Mouse (Mus musculus) left cerebral cortex, adult 9 months (tissue): Measurements from ENCODE around the gene Tent5c.

Experiments
- DNase-seq, 2 experiments: peaks; one replicate each; pipeline ENCODE4 v3.0.0; 2022; ENCODE audit warnings: low spot score in 2 of 2

The Tent5c gene

DNA sequence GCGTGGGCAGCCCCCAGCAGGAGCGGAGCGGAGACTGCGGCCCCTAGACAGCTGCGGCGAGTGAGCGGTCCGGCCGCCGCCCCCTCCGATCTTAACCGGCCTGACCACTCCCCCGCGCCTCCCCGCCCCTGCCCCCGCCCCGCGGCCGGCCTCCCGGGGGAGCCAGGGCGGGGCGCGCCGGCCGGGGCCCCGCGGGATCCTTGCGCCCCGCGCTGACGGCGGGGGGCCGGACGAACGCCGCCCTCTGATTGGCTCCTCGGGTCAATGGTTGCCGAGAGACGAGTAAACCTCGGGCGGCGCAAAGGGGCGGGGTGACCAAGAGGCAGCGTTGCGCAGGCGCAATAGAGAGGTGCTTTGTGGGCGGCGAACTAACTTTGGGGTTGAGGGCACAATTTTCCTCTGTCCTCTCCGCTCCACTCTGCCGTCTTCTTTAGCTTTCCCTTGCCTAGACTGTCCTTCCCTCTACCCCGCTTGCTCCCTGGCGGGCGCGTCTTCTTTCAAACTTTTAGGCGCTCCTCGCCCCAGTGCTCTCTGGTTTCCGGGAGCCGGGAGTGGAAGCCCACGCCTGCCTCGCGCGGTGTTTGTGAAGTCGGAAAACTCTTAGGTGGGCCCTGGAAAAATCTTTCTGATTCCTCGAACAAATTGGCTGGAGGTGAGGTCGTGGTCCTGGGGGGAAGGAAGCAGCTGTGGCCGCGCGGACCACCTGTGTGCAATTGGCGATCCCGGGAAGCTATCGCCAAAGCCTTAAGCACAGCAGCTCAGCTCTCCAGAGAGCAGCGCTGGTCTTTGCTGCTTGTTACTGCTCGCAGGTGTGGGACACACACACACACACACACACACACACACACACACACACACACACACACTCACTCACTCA is at the start of gene Tent5c:
Gene Tent5c (minus strand): TSS at position 192 of the 877 bp plus-strand sequence.
- DNase-seq: peak; percentile 53 to 91

DNA sequence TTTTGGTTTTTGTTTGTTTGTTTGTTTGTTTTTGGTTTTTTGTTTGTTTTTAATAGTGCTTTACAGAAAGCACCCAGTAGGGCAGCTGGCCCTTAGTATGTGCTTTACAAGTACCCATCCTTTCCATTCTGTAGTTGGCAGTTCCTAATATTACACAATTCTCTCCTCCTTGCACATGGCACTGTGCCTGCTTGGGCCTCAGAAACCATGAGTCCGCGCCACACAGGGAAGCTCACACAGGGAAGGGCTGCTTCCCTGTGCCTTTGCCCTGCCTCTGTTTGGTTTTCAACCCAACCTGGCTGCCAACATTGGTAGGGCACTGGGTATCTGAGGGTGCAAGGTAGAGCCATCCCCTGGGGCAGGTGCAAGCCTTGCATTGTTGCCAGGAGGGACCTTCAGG is 47.6 kb upstream of the Tent5c start:
- no peak for DNase-seq

DNA sequence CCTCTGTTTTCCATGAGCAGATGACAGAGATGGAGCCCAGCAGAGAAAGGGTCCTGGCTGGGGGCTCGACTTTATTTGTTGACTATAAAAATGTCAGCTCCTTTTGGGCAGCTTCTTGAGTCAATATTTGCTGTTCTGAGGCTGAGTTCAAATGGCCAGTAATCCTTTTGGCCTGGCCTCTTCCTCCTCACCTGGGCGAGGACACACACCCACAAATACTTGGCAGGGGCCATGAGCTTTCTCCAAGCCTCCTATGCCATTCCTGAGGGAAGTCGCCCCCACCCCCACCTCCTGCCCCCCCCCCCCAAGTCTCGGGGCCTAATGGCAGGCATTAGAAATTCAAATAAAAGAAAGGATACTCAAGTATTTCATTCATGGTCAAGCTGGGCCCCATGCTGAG is 46.8 kb upstream of the Tent5c start:
- DNase-seq: no peak

DNA sequence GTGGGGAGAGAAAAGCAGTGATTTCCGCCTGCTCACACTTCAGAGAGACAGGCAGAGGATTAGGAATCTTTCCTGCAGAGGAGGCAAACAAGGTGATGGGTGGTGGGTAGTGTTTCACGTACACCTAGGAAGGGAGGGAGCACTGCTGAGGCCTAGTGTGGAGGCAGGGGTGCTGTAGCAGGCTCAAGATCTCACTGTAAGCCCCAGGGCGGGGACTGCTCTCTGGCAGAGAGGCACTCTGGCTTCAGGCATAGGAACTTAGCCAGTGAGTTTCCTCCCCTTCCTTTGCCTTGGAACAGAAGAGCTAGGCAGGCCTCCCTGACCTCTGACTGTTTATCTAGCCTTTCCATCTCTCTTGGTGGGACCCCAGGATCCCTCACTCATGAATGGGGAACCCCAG is 46.2 kb upstream of the Tent5c start:
- no peak for DNase-seq

DNA sequence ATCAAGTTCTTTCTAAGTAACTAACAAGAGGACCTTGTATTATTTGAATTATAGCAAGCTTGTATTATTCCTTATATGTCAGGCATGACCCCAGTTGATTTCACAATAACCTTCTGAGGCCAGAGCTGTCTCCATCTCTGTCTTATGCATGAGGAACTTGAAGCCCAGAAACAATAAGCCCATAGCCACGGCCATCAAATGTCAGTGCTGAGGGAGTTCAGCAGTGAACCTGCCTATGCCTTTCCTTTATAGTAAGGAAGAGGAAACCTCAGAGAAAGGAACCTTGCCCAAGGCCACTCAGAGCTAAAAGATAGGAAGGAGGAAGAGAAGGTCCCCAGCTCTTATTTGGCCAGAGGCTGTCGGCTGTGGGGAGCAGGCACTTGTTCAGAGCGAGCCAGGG is 45.3 kb upstream of the Tent5c start:
- DNase-seq: no peak

DNA sequence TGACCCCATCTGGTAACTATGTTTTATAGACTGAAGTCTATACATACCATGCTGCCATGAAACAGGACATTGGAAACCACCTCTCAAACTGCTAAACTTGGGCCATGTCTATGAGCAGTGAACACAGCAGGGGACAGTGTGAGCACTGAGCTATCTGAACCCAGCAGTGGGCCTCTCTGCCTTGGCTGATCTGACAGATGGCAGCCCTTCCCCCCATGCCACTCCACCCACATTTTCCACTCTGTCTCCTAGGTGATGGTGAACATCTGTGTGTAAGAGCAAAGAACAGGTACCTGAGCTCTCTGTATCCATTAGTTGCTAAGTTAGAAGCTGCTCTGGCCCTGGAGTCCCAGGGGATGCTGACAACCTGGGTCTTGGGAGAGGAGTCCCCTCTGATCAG is 44.3 kb upstream of the Tent5c start:
- no peak for DNase-seq

DNA sequence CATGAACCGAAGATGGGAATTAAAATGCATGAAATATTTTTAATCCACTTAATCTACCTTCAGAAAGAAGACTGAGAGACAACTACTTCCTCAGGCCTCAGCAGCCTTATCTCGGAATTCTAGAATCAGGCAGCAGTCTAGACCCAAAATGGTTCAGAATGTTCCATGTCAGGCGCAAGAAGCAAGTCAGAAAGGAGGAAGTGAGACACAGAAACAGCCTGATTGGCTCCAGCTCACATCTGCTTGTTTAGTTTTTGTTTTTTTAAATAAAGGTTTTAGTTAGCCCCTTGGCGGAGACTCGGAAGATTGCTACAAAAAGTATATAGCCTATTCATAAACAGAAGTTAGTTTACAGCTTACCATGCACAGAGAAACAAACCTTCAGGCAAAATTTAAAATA is 41.8 kb upstream of the Tent5c start:
- no peak for DNase-seq

DNA sequence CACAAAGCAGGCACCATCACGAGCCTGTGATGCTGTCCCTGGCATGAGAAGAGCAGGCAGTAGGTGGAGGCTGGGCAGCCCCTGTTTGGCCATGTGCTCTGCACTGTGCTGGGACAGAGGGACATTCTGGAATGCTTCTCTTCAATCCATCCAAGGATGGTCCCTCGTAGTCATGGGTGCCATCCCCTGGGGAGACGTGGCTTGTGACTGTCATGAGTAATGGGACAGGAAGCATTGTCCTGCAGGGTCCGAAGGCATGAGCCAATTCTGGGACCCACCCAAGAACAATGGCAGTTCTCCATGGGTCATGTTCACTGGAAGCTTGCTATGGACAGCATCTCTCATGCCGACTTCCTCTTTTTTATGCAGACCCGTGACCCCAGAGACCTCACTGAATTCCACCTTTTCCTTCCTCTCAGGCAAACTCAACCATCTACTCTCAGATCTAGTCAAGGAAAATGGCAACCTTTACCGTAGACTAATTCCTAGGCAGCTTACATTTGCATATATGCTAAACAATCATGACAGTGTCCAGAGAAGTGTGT is 41.2 kb upstream of the Tent5c start:
- DNase-seq: no peak

DNA sequence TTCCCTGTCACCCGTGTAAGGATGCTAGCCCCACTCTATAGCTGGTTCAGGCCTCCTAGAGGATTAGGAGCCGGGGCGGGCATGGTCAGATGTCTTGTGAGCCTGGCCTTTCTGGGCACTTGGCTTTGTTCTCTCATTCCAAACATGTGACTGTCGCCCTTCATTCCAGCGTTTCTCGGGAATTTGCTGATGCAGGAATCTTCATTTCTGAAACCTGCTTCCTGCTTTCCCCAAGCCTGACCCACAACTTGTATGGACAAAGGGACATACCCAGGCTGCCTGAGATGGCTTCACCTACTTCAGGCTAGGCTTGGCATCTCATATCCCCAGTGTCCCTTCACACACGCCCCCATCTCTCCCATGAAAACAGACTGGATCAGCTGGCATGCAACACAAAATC is 33.5 kb upstream of the Tent5c start:
- no peak for DNase-seq

DNA sequence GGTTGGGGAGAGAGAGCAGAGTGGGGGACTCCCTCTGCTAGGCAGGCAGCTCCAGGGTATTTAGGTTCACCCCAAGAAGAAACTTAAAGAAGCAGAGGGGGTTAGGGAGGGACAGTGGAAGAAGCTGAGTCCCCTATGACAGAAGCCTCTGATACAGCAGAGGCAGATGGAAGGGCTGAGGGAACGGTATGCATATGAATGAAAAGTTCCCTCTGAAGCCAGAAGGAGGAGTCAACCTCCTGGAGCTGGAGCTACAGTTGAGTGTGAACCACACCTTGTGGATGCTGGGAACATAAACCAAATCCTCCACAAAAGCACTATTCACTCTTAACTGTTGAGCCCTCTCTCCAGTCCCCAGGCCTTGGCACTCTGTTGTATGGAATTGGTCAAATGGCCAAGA is 32.5 kb upstream of the Tent5c start:
- DNase-seq: no peak

DNA sequence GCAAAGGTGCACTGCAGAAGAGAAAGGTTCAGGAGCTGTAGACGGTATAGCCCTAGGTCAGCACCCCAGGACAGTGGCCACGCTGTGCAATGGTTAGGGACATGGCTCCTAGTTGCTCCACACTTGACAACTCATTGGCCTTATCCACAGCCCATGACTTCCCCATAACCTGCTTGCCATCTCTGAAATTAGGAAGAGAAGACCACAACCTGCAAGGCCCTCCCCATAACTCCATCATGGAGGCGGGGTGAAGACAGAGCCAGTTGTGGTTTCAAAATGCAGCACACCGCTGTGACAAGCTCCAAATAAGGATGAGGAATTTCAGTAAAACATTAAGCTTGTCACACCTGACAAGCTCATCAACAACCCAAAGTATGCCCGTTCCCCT is 26.6 kb upstream of the Tent5c start:
- DNase-seq: no peak

DNA sequence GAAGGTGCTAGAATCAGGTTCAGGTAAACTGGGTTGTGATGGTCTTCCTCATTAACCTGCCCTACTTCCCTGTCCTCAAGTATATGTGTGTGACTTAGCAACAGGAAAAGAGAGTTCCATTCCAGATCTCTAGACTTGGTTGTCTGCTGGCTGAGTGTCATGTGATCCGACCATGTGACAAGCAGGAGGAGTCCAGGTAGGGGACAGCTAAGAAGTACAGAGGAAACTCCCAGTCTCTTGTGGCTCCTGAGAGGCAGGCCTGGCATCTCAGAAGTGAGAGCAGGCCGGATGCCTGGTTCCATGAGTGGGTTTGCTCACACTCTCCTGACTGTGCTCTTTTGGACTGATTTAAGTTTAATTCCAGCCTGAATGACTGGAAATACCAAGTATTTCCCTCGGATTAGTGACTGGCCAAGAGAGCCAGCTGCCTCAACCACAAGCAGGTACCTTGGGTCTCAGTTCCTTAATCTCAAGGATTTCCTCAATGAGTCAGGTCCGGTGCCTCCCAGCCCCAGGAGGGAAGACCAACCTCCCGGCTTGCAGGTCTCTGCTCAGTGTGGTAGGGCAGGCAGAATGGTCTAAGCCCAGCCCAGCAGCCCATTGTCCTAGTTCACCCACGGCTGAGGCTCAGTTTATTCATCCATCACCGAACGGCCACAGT is 26.1 kb upstream of the Tent5c start:
- DNase-seq: no peak

DNA sequence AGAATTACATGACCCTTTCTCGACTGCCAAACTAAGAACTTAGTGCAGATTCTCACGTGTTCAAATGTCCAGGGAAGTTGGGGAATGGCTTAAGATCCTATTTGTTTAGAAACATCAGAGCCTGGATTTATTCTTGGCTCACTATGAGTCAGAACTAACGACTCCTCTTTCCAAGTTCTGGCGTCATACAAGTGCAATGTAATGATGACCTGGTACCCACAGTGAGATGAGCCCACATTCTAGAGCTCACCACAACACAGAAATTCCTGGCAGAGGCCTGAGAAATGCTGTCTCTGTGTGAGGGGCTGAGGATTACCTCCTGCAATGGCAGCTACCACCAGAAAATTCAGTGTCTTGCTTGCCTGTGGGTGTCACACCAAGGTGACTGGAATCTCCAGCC is 18.1 kb upstream of the Tent5c start:
- no peak for DNase-seq

DNA sequence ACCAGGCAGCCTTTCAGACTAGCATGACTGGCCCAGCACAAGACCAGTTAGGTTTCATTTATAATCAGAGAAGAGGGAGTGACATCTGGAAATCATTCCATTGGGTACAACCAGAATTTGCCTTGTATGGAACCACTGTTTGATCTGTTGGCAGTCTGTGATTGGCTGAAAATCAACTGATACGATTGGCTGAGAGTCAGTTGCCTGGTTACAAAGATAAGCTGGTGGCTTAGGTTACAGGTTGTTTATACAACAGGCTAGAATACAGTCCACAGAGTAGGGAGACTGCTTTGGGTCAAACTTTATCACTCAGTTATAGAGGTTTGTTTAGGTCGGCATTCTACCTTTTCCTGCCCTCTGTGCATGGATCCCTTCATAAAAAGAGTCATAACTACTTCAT is 17.6 kb upstream of the Tent5c start:
- DNase-seq: no peak

DNA sequence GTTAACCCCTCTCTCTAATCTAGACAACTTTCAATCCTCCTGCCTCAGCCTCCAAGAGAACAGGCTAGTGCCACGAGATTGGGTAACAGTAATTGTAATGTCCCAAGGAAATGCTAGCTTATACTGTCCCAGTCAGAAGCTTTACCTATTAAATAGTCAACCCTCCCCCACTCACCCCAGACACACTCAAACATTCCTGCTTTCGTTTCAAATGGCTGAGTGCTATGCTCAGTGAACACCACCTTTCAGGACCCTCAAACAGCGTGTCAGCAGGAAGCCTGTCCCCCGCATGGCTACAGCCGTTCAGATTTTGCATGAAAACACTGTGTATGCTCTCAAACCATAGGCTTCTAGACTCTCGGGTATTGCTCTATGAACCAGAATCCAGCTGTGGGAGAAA is 14.8 kb upstream of the Tent5c start:
- DNase-seq: no peak

DNA sequence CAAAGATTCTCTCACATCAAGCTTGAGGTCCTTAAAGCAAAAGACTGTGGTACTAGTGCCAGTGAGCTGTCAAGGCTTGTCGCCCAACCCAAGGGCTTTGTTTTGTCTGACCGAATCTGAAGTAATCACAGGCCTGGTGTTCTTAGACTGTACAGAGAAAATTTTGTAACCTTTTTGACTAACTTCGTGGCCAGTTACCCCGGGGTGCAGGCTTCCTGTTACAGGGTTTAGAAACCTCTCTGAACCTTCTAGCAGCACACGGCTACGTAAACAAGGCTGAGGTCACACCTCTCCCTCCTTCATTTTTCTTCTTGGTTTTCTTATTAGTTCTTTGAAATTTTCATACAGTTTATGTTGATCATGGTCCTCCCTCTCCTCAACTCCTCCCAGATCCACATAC is 13.4 kb upstream of the Tent5c start:
- no peak for DNase-seq

DNA sequence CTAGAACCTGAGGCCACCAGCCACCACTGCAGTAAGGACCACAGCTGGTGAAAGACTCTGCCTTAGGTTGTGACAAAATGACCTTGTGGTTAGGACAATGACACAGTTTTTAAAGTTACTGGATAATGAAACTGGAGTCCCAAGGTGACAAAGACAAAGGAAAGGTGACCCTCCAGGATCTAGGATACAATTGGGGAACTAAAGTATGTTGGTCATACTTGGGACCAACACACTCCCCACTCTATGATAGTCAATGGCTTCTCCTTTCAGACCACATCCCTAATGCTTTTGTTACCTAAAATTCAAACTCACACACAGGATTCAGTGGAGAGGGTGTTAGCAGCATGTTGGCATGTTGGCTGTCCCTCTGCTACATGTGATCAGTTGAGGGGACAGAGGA is 12.8 kb upstream of the Tent5c start:
- DNase-seq: no peak

DNA sequence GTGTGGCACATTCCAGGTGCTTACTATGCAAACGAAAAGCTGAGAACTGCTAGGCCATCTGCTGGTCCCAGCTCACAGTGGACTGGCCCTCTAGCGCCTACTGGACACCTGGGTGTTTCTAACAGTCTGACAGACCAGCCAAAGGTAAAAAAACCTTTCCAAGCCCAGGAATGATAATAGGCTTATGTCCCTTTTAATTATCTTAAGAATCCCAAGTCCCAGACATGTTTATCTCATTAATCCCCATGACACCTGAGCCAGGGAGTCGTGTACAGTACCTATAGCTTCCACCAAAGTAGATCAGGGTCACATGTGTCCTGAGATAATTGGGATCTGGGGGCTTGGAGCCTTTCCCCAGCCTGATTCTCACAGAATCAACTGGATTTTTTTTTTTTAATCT is 7.0 kb upstream of the Tent5c start:
- no peak for DNase-seq

DNA sequence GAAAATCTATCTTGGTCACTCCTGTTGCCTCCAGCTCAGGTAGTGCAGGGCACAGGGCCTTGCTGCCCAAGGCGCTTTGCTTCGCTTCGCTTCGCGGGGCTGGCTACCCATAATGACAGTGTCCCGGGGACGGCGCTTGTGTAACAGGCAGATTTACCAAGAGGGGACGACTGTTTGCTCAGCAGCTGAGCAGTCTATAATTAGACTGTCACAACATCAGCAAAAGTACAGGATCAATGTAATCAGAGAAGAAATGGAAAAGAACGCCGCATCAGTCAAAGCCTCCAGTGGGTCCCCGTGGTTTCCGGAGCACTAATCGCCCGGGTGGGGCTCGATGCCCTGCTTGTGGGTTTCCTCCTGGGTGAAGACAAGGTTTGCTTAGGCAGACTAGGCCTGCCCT is 6.3 kb upstream of the Tent5c start:
- DNase-seq: no peak

DNA sequence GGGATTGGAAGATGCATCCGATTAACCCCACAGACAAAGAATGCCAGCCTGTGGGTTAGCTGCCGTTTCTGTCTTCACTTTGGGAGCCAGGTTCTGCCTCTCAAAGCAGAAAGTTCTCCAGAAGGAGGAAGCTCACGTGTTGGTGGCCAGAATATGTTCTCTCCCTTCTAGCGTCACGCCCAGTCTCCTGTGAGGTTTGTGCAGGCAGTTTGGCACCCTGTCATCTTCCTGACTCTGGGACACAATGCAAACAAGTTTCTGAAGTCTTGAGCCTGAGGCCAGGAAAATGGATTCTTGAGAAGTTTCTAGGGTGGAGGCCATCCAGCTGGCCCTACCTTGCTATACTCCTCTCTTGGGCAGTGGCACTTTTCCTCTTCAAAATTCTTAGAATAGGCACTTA is 5.8 kb upstream of the Tent5c start:
- no peak for DNase-seq

DNA sequence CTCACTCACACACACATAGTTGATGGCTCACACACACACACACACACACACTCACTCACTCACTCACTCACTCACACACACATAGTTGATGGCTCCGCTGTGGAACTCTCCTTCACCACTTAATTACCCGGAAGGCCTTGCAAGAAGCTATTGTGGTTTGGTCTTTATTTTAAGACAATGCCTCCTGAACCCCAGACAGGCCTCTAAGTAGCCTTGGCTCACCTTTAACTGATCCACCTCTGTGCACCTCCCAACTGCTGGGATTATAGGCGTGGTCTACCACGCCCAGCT is 831 bp upstream of the Tent5c start:
- no peak for DNase-seq

DNA sequence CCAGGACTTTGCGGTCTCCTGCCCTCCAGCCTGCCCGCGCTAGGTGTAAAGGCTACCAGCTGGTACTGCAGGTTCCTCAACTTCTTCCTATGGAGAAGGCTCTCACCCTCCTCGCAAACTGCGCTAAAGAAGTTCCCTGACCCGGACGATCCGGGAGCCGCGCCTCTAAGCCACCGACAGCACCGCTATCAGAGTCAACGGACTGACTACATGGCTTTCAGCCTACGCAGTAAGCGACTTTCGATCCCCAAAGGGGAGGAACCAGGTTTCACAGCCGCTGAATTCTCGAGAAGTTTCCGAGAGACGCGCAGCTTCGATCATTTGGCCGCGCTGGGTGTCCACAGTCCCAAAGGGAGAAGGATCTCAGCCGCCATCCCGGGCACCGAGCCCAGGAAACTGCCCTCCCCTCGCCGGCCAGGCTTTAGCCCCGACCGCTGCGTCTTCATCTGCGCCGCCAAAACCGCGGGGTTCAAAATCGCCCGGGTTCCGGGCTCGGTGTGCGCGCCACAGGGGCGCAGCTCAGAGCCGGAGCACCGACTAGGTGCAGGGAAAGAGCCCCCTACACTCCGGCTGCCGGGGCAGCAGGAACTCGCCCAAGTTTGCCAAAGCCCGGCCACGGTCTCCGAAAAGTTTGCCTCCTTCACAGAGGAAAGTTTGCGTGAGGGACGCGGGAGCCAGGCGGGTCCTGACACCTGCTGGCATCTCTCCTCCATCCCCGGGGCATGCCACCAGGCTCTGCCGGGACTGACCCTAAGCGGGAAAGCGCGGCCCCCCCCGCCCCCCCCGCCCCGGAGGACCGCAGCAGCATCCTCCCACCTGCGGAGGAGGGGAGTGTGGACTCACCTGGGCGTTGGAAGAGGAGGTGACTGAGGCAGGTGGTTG is 632 bp downstream of the Tent5c start:
- peak in 1 of 2 experiments; percentile 25 for DNase-seq
